Mouse (Mus musculus) T-helper 1 cell (primary cell): ENCODE data around the gene Olfr659.

Experiments
- in situ Hi-C: fragments of 300-600 bp; cut with MboI, MseI; formaldehyde crosslinking; loops from one replicate; pipeline ENCODE4 v1.15.1; 2025; ENCODE audit warnings: high pct_unique_total_duplicates

The Olfr659 gene

GRCm38 (mm10) chr7:104666453-104666852, at the start of gene Olfr659:
Gene Olfr659 (plus strand): TSS chr7:104666753.
- in situ Hi-C loops = no loop called here

GRCm38 (mm10) chr7:104624494-104624893, 42.1 kb upstream of the Olfr659 start, which contains the start of gene Olfr657:
Gene Olfr657 (plus strand): TSS chr7:104624794.
- in situ Hi-C loops = no loop called here

- in situ Hi-C loops = no loop called here
Observed at GRCm38 (mm10) chr7:104646841-104647482, 19.6 kb upstream of the Olfr659 start, which contains the start of gene Olfr658. Gene Olfr658 (minus strand): TSS chr7:104647305.

GRCm38 (mm10) chr7:104686201-104686600, 19.6 kb downstream of the Olfr659 start, which contains the start of gene Olfr661:
Gene Olfr661 (plus strand): TSS chr7:104686501.
- in situ Hi-C loops = no loop called here
